Mouse (Mus musculus): Measurements from ENCODE around the gene Col19a1. TPM values are rescaled to one million over a fixed set of nuclear protein-coding genes. Genes with fewer than 3 reads are reported as not detected.

Gene Col19a1
- polyA plus RNA-seq, 1 experiment: 1.2 TPM

GRCm38 (mm10) chr1:24511536-24511935 lies 75.7 kb downstream of the Col19a1 start:
- TF ChIP-seq CTCF (IDR thresholded peaks at IDR 0.05; ENCODE audit: control insufficient read depth, insufficient read depth, low read length) (no peak), POLR2A (IDR thresholded peaks at IDR 0.05; ENCODE audit: borderline replicate concordance, control insufficient read depth, low read depth, low read length) (no peak)
- no peaks in the 10 kb centered on the region for H3K4me1 ChIP-seq (ENCODE audit: control insufficient read depth, insufficient read depth, low read length)
- no peak overlapping the region for H3K27ac ChIP-seq (ENCODE audit: control insufficient read depth, insufficient read depth, low read depth, low read length, poor library complexity)
- 74% methylated on average over 6 of the region's 6 CpGs for WGBS
- H3K4me3 ChIP-seq (replicated peaks; ENCODE audit: control insufficient read depth, low read depth, low read length): no peak overlapping the region

- TF ChIP-seq CTCF (IDR thresholded peaks at IDR 0.05; ENCODE audit: control insufficient read depth, insufficient read depth, low read length) (no peak), POLR2A (IDR thresholded peaks at IDR 0.05; ENCODE audit: borderline replicate concordance, control insufficient read depth, low read depth, low read length) (no peak)
- WGBS: 71% methylated on average over 4 of the region's 4 CpGs
- H3K4me1 ChIP-seq (ENCODE audit: control insufficient read depth, insufficient read depth, low read length): no peaks in the 10 kb centered on the region
- H3K27ac ChIP-seq (ENCODE audit: control insufficient read depth, insufficient read depth, low read depth, low read length, poor library complexity): no peak overlapping the region
- no peak overlapping the region for H3K4me3 ChIP-seq (replicated peaks; ENCODE audit: control insufficient read depth, low read depth, low read length)
Observed at GRCm38 (mm10) chr1:24495400-24495799, 91.9 kb downstream of the Col19a1 start.

GRCm38 (mm10) chr1:24484161-24484560 lies 103.1 kb downstream of the Col19a1 start:
- H3K27ac ChIP-seq (ENCODE audit: control insufficient read depth, insufficient read depth, low read depth, low read length, poor library complexity): no peak overlapping the region
- no peaks in the 10 kb centered on the region for H3K4me1 ChIP-seq (ENCODE audit: control insufficient read depth, insufficient read depth, low read length)
- TF ChIP-seq POLR2A (IDR thresholded peaks at IDR 0.05; ENCODE audit: borderline replicate concordance, control insufficient read depth, low read depth, low read length) (no peak), CTCF (IDR thresholded peaks at IDR 0.05; ENCODE audit: control insufficient read depth, insufficient read depth, low read length) (no peak)
- 78% methylated on average over 5 of the region's 5 CpGs for WGBS
- H3K4me3 ChIP-seq (replicated peaks; ENCODE audit: control insufficient read depth, low read depth, low read length): no peak overlapping the region

GRCm38 (mm10) chr1:24471096-24471710 lies 116.1 kb downstream of the Col19a1 start:
- H3K27ac ChIP-seq (ENCODE audit: control insufficient read depth, insufficient read depth, low read depth, low read length, poor library complexity): no peak overlapping the region

GRCm38 (mm10) chr1:24470633-24471032 lies 116.6 kb downstream of the Col19a1 start:
- TF ChIP-seq CTCF (IDR thresholded peaks at IDR 0.05; ENCODE audit: control insufficient read depth, insufficient read depth, low read length): no peak
- TF ChIP-seq POLR2A (IDR thresholded peaks at IDR 0.05; ENCODE audit: borderline replicate concordance, control insufficient read depth, low read depth, low read length): no peak
- Histone ChIP-seq H3K4me1 (ENCODE audit: control insufficient read depth, insufficient read depth, low read length) (no peaks in the 10 kb centered on the region), H3K4me3 (replicated peaks; ENCODE audit: control insufficient read depth, low read depth, low read length) (no peak overlapping the region), H3K27ac (ENCODE audit: control insufficient read depth, insufficient read depth, low read depth, low read length, poor library complexity) (no peak overlapping the region)
- 89% methylated on average over 5 of the region's 5 CpGs for WGBS

More at GRCm38 (mm10) chr1:24471096-24471710, 116.1 kb downstream of the Col19a1 start:
- H3K4me1 ChIP-seq (ENCODE audit: control insufficient read depth, insufficient read depth, low read length): no peaks in the 10 kb centered on the region
- whole genome bisulfite sequencing: 70% methylated on average over 7 of the region's 7 CpGs
- H3K4me3 ChIP-seq (replicated peaks; ENCODE audit: control insufficient read depth, low read depth, low read length): no peak overlapping the region
- no peak for TF ChIP-seq CTCF (IDR thresholded peaks at IDR 0.05; ENCODE audit: control insufficient read depth, insufficient read depth, low read length)
- TF ChIP-seq POLR2A (IDR thresholded peaks at IDR 0.05; ENCODE audit: borderline replicate concordance, control insufficient read depth, low read depth, low read length): no peak

GRCm38 (mm10) chr1:24461305-24461887 lies 125.9 kb downstream of the Col19a1 start:
- 71% methylated on average over 3 of the region's 3 CpGs for WGBS
- no peak for TF ChIP-seq CTCF (IDR thresholded peaks at IDR 0.05; ENCODE audit: control insufficient read depth, insufficient read depth, low read length)
- no peak for TF ChIP-seq POLR2A (IDR thresholded peaks at IDR 0.05; ENCODE audit: borderline replicate concordance, control insufficient read depth, low read depth, low read length)
- Histone ChIP-seq H3K4me3 (replicated peaks; ENCODE audit: control insufficient read depth, low read depth, low read length) (no peak overlapping the region), H3K4me1 (ENCODE audit: control insufficient read depth, insufficient read depth, low read length) (no peaks in the 10 kb centered on the region), H3K27ac (ENCODE audit: control insufficient read depth, insufficient read depth, low read depth, low read length, poor library complexity) (no peak overlapping the region)

GRCm38 (mm10) chr1:24458015-24458414 lies 129.3 kb downstream of the Col19a1 start:
- H3K4me1 ChIP-seq (ENCODE audit: control insufficient read depth, insufficient read depth, low read length): no peaks in the 10 kb centered on the region
- H3K4me3 ChIP-seq (replicated peaks; ENCODE audit: control insufficient read depth, low read depth, low read length): no peak overlapping the region
- H3K27ac ChIP-seq (ENCODE audit: control insufficient read depth, insufficient read depth, low read depth, low read length, poor library complexity): no peak overlapping the region
- 73% methylated on average over 2 of the region's 2 CpGs for WGBS
- TF ChIP-seq CTCF (IDR thresholded peaks at IDR 0.05; ENCODE audit: control insufficient read depth, insufficient read depth, low read length) (no peak), POLR2A (IDR thresholded peaks at IDR 0.05; ENCODE audit: borderline replicate concordance, control insufficient read depth, low read depth, low read length) (no peak)

GRCm38 (mm10) chr1:24452572-24453269 lies 134.6 kb downstream of the Col19a1 start:
- TF ChIP-seq CTCF (IDR thresholded peaks at IDR 0.05; ENCODE audit: control insufficient read depth, insufficient read depth, low read length) (no peak), POLR2A (IDR thresholded peaks at IDR 0.05; ENCODE audit: borderline replicate concordance, control insufficient read depth, low read depth, low read length) (no peak)
- Histone ChIP-seq H3K27ac (ENCODE audit: control insufficient read depth, insufficient read depth, low read depth, low read length, poor library complexity) (no peak overlapping the region), H3K4me1 (ENCODE audit: control insufficient read depth, insufficient read depth, low read length) (no peaks in the 10 kb centered on the region), H3K4me3 (replicated peaks; ENCODE audit: control insufficient read depth, low read depth, low read length) (no peak overlapping the region)
- 74% methylated on average over 10 of the region's 10 CpGs for WGBS
